Mouse (Mus musculus): ENCODE measurements around the gene Stub1. TPM values are rescaled to one million over a fixed set of nuclear protein-coding genes. Genes with fewer than 3 reads are reported as not detected.

The Stub1 gene
- total and polyA plus RNA-seq, 2 experiments = 50.4 to 94.4 TPM

GRCm38 (mm10) chr17:25843636-25844395 is 10.6 kb upstream of the Stub1 start:
- no peak for TF ChIP-seq POLR2A (IDR thresholded peaks at IDR 0.05; ENCODE audit: extremely low read depth, insufficient read depth, low read length)
- no peak for TF ChIP-seq CTCF (IDR thresholded peaks at IDR 0.05; ENCODE audit: low read depth, low read length)
- H3K36me3 ChIP-seq (ENCODE audit: control insufficient read depth, insufficient read depth, low read length) = 0 out of 2 replicates have a peak, but pooled peaks cover 2% of the 10 kb centered on the region
- H3K4me3 ChIP-seq (ENCODE audit: insufficient read depth, low read depth, low read length) = peak overlapping the region; percentile 95
- H3K4me1 ChIP-seq (ENCODE audit: control insufficient read depth, insufficient read depth, low read length) = peaks cover 21% of the 10 kb centered on the region
- H3K27ac ChIP-seq (replicated peaks; ENCODE audit: insufficient read depth, low read depth, low read length) = peak overlapping the region; percentile 76
- H3K79me2 ChIP-seq (ENCODE audit: control insufficient read depth, insufficient read depth, low read length) = peaks cover 15% of the 10 kb centered on the region; the same call in 1 of the 2 replicates
- no peaks in the 10 kb centered on the region for H3K27me3 ChIP-seq (ENCODE audit: control insufficient read depth, insufficient read depth, low read length)
- under 1% methylated on average over 38 of the region's 38 CpGs for WGBS
- peak overlapping the region; percentile 96 for H3K9ac ChIP-seq (ENCODE audit: low read depth, low read length)
- DNase-seq (ENCODE audit: extremely low read depth, low read depth, low spot score) = no peak

DNA sequence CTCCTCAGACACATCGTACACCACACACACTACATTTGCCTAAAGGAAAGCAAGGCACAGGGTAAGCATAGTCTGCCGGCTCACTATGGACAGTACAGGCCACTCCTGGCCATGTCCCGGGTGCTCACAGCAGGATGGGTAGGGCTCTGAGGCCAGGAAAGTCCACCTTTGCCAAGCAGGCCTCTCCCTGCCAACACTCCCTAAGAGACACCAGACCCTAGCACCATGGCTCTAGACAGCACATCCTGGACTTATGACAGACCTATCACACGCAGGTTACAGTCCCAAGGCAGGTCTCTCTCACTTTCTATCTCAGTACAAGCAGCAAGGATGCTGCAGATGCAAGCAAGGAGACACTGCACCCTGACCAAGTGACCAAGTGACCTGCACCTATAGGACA is 9.9 kb upstream of the Stub1 start:
- no peaks in the 10 kb centered on the region for H3K27me3 ChIP-seq (ENCODE audit: control insufficient read depth, insufficient read depth, low read length)
- DNase-seq (ENCODE audit: extremely low read depth, low read depth, low spot score) = no peak
- peak overlapping the region; percentile 96; the same call in 1 of the 2 replicates for H3K9ac ChIP-seq (ENCODE audit: low read depth, low read length)
- no peak for TF ChIP-seq POLR2A (IDR thresholded peaks at IDR 0.05; ENCODE audit: extremely low read depth, insufficient read depth, low read length)
- TF ChIP-seq CTCF (IDR thresholded peaks at IDR 0.05; ENCODE audit: low read depth, low read length) = no peak
- peaks cover 25% of the 10 kb centered on the region for H3K4me1 ChIP-seq (ENCODE audit: control insufficient read depth, insufficient read depth, low read length)
- H3K27ac ChIP-seq (replicated peaks; ENCODE audit: insufficient read depth, low read depth, low read length) = no peak overlapping the region
- H3K4me3 ChIP-seq (ENCODE audit: insufficient read depth, low read depth, low read length) = no peak overlapping the region
- H3K79me2 ChIP-seq (ENCODE audit: control insufficient read depth, insufficient read depth, low read length) = peaks cover 15% of the 10 kb centered on the region; the same call in 1 of the 2 replicates
- 63% methylated on average over 4 of the region's 4 CpGs for WGBS
- 0 out of 2 replicates have a peak, but pooled peaks cover 2% of the 10 kb centered on the region for H3K36me3 ChIP-seq (ENCODE audit: control insufficient read depth, insufficient read depth, low read length)

- TF ChIP-seq CTCF (IDR thresholded peaks at IDR 0.05; ENCODE audit: low read depth, low read length) (no peak), POLR2A (IDR thresholded peaks at IDR 0.05; ENCODE audit: extremely low read depth, insufficient read depth, low read length) (no peak)
- H3K79me2 ChIP-seq (ENCODE audit: control insufficient read depth, insufficient read depth, low read length) = peaks cover 15% of the 10 kb centered on the region; the same call in 1 of the 2 replicates
- peaks cover 30% of the 10 kb centered on the region for H3K4me1 ChIP-seq (ENCODE audit: control insufficient read depth, insufficient read depth, low read length)
- 79% methylated on average over 3 of the region's 3 CpGs for WGBS
- H3K27ac ChIP-seq (replicated peaks; ENCODE audit: insufficient read depth, low read depth, low read length) = no peak overlapping the region
- no peak for DNase-seq (ENCODE audit: extremely low read depth, low read depth, low spot score)
- H3K9ac ChIP-seq (ENCODE audit: low read depth, low read length) = no peak overlapping the region
- no peak overlapping the region for H3K4me3 ChIP-seq (ENCODE audit: insufficient read depth, low read depth, low read length)
- no peaks in the 10 kb centered on the region for H3K27me3 ChIP-seq (ENCODE audit: control insufficient read depth, insufficient read depth, low read length)
- H3K36me3 ChIP-seq (ENCODE audit: control insufficient read depth, insufficient read depth, low read length) = 0 out of 2 replicates have a peak, but pooled peaks cover 2% of the 10 kb centered on the region
Observed at GRCm38 (mm10) chr17:25842509-25842908, 9.3 kb upstream of the Stub1 start.

- Histone ChIP-seq H3K4me1 (ENCODE audit: control insufficient read depth, insufficient read depth, low read length) (peaks cover 39% of the 10 kb centered on the region), H3K36me3 (ENCODE audit: control insufficient read depth, insufficient read depth, low read length) (0 out of 2 replicates have a peak, but pooled peaks cover 2% of the 10 kb centered on the region), H3K4me3 (ENCODE audit: insufficient read depth, low read depth, low read length) (no peak within 1 kb of the TSS), H3K9ac (ENCODE audit: low read depth, low read length) (no peak within 1 kb of the TSS), H3K27ac (replicated peaks; ENCODE audit: insufficient read depth, low read depth, low read length) (no peak within 1 kb of the TSS), H3K79me2 (ENCODE audit: control insufficient read depth, insufficient read depth, low read length) (peaks cover 15% of the 10 kb centered on the region; the same call in 1 of the 2 replicates), H3K27me3 (ENCODE audit: control insufficient read depth, insufficient read depth, low read length) (no peaks in the 10 kb centered on the region)
- 95% methylated on average over 22 of the region's 22 CpGs for WGBS
- TF ChIP-seq POLR2A (IDR thresholded peaks at IDR 0.05; ENCODE audit: extremely low read depth, insufficient read depth, low read length) (no peak), CTCF (IDR thresholded peaks at IDR 0.05; ENCODE audit: low read depth, low read length) (no peak)
- no peak for DNase-seq (ENCODE audit: extremely low read depth, low read depth, low spot score)
Observed at GRCm38 (mm10) chr17:25841117-25841880, 8.1 kb upstream of the Stub1 start, which contains the start of gene Gm20683. Gene Gm20683 (minus strand): TSS chr17:25841763.

DNA sequence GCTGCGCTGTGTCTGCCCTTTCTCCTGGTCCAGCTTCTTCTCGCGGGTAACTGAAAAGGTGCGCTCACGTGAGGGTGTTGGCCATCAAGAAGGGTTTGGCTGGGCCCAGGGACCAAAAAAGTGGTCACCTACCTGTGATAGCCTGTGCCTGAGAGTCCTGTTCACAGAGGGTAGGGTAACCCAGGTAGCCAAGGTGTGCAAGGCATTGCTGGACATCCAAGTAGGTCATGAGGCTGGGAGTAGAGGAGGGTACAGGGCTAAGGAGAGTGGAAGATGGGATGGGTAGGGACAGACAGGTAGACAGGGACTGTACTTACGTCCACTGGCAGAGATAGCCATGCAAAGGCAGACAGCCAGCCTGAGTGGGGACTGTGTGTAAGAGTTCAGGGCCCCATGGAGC is 7.3 kb upstream of the Stub1 start:
- H3K9ac ChIP-seq (ENCODE audit: low read depth, low read length) = no peak overlapping the region
- 0 out of 2 replicates have a peak, but pooled peaks cover 2% of the 10 kb centered on the region for H3K36me3 ChIP-seq (ENCODE audit: control insufficient read depth, insufficient read depth, low read length)
- no peak overlapping the region for H3K27ac ChIP-seq (replicated peaks; ENCODE audit: insufficient read depth, low read depth, low read length)
- 93% methylated on average over 6 of the region's 6 CpGs for WGBS
- TF ChIP-seq CTCF (IDR thresholded peaks at IDR 0.05; ENCODE audit: low read depth, low read length) = no peak
- TF ChIP-seq POLR2A (IDR thresholded peaks at IDR 0.05; ENCODE audit: extremely low read depth, insufficient read depth, low read length) = no peak
- DNase-seq (ENCODE audit: extremely low read depth, low read depth, low spot score) = no peak
- H3K27me3 ChIP-seq (ENCODE audit: control insufficient read depth, insufficient read depth, low read length) = no peaks in the 10 kb centered on the region
- H3K79me2 ChIP-seq (ENCODE audit: control insufficient read depth, insufficient read depth, low read length) = peaks cover 16% of the 10 kb centered on the region
- peaks cover 47% of the 10 kb centered on the region for H3K4me1 ChIP-seq (ENCODE audit: control insufficient read depth, insufficient read depth, low read length)
- H3K4me3 ChIP-seq (ENCODE audit: insufficient read depth, low read depth, low read length) = no peak overlapping the region
